Mouse (Mus musculus) c-Kit-negative CD71-positive TER-119-positive erythroid progenitor cells, embryonic 14.5 days (primary cell): ENCODE results near the gene Nkx1-2.

Experiments
- DNase-seq: peaks from one replicate; pipeline ENCODE4 v3.0.0-alpha.2; 2013; ENCODE audit warnings: low read depth, low spot score

The Nkx1-2 gene

DNA sequence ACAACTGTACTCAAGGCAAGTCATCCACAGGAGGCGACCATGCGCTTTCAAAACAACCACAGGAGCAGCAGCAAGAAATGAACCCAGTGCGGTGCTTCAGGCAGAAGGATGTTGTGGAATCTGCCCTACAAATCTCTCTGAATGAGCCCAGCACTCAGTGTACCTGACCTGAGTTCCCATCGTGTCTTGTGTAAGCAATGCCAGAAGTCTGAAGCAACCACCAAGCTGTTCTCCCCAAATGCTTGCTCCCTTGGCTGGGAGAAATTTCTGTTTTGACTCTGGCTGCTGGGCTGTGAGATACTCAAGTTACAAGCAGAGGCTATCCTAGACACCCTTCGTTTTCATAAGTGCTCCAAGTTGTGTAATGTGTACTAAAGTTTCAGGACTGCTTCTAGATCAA is 6.3 kb upstream of the Nkx1-2 start:
- DNase-seq, result no peak

DNA sequence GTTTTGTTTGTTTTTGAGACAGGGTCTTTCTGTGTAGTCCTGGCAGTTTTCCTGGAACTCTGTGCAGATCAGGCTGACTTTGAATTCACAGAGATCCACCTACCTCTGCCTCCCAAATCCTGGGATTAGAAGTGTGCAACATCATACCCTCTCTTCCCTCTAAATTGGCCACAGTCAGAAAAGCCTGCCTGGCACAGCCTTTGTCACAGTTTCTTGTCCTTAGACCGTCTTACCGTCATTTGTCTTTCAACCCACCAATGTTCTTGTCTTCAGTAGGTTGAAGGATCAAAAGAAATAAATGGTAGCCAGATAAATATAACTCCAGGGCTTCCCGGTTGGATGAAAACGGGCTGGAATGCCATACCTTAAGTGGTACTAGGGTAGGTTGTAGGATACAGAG is 5.3 kb upstream of the Nkx1-2 start:
- DNase-seq, result no peak

DNA sequence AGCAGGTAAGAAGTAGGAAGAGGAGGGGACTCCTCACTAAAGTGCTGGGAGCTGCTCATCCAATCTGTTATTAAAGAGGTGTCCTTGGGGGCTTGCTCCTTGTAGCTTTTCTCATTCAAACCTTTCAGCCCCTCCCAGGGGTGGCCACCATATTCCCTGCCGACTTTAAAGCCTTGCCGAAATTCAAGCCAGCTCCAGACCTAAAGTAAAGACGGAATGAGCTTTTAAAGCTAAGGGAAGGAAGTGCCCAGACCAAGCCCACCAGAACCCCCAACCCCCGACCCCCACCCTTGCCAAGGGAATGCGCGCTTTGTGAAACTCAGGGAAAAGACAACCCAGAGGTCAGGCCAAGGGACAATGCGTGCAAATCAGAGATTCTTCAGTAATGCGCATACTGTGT is 1.5 kb upstream of the Nkx1-2 start:
- DNase-seq, result no peak

DNA sequence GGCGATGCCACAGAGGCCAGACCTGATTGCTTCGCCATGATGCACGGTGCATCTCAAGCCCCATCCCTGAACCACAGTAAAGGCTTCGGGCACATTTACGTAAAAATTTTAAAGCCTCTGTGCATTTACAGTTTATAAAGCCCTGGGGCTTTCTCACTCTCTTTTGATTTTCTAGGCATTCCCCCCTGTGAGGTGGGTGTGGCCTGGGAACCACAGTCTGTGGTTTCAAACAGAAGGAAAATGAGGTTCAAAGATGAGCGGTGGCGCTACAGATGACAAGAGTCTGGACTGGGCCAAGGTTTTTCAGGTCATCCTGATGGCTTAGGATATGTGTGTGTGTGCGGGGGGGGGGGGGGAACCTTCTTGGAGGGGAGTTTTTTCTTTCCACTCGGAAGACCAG is 589 bp upstream of the Nkx1-2 start:
- DNase-seq, result no peak

DNA sequence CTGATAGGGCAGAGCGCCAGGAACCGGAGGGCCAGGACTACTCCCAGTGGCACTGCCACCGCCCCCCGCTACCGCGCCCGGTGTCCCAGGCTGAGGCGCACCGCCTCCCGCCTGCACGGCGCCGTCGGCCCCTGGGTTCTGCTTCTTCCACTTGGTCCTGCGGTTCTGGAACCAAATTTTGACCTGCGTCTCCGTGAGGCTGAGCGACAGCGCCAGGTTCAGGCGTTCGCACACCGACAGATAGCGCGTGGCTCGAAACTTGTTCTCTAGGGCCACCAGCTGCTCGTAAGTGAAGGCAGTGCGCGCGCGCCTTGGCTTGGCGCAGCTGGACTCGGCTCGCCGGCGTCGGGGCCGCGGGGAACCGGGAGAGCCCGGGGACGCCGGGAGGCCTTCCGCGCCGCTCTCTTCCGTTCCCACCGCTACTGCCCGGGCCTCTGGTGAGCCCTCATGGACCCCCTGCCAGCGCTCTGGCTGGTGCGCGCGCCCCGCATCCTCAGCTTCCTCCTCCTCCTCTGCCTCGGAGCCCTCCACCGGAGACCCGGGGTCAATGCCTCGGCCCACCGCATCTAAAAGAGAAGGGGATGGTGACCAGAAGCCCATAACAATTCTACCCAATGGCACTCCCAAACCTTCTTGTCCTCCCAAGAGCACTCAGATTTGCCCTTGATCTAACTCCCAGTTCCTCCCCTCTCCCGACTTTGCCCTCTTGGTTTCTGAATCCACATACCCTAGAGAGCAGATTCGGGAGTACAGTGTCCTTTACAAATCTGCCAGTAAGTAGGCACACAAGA is 2.0 kb downstream of the Nkx1-2 start:
- DNase-seq, result no peak

DNA sequence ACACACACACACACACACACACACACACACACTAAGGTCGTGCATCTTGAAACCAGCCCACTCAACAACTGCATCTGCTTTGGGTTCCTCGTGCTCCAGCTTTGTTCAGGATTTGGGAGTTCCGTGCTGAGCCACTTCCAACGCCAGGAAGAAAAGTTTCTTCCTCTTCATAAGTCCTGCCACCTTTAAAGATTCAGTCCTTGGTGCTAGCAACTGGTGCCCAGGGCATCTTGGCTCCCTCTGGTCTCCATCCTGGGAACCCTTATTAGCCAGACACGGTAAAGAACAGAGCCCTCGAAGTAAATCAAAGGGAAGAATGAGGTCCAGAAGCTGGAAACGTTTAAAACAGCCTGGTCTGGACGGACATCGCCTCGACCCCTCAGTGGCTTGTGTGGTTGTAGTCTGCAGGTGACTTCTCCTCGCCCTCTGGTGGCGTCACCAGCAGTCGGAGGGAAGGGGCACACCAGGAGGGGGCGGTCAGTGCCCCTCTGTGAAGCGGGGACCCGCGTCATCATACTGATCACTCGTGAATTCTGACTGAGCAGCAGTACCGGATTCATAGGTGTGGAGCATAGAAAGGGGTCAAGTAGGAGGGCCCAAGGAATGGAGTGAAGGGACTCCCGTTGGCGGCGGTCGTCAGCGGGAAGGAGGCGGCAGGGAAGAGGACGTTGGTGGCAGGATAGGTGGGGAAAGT is 2.7 kb downstream of the Nkx1-2 start:
- no peak for DNase-seq

DNA sequence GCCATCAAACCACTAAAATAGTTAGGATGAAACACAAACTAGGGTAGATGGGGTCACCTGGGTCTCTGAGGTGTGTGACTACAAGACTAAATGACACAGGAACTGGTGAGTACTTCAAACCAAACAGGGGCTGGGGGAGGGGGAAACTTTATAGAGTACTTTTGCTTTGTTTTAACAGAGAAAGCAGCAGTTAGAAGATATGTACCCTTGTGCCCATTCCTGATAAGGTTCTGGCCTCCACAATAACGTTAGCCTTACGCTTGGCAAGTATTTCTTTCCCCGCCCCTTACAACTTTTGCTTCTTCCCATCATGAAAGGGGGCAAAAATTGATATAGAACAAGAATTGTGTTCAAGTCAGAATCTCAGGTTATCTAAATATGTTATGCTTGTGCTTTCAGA is 3.6 kb downstream of the Nkx1-2 start:
- DNase-seq, result no peak

DNA sequence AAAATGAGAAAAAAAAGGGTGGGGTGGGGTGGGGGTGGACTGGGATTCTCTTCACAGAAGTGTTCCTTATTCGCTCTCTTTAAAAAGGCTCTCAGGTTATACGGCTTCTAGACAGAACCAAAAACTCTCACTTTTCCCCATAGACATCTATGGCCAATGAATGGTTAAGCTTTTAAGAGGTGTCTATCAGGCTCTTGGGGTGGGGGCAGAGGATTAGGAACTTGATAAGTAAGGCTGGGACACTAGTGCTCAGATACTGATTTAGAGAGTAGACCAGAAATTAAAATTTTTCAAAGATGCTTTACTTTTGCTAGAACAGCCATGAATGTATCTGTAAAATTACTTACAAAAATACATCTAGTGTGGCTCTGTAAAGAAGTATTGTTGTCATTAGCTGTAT is 5.1 kb downstream of the Nkx1-2 start:
- no peak for DNase-seq

DNA sequence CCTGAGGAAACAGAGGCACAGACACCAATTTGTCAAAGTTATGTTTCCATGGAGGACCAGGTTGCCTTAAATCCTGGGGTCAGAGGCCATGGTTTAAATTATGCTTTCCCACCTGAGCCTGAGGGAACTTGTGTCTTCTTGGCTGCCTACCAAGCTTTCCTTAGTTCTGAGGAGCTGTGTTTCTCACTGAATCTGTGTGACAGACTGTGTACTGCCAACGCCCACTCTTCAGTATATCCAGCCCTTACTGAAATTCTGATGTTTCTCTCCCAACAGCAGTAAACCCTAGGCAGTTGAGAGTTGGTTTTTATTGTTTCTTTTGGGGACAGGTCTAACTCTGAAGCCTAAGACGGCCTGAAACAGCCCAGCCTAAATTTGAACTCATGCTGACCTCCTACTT is 5.7 kb downstream of the Nkx1-2 start:
- DNase-seq, result no peak

DNA sequence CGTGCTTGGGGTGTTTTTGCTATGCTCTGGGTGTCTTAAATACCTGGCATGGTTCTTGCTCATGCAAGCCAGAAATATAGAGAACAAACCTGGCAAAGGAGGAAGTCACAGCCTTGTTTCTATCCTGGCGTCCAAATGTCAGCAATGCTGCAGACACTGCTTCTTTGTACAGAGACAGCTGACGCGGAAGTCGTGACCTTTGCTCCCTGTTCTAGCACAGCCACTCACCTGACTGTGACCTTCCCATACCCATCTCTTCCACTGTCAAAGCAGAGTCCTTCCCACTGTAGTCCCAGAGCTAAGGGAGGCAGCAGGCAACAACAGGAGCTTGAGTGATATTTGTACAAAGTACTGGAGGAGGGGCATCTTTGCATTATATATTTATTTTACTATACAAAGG is 9.8 kb downstream of the Nkx1-2 start:
- no peak for DNase-seq

DNA sequence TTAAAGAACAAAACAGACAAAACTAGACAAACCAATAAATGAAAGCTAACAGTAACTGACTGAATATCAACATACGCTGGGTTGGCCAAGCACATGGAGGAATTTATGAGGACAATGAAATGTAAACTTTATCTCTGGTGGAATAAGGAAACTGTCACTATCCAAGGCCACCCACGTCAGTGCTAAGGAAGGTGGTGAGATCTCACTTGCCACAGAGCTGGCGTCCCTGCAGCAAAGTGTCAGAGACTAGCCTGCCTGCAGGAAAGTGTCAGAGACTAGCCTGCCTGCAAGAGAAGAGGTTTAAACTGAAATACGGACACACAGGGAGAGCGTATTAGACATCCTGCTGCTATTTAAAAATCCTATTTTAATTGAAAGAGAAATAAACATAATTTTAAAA is 12.3 kb downstream of the Nkx1-2 start:
- DNase-seq, result no peak

DNA sequence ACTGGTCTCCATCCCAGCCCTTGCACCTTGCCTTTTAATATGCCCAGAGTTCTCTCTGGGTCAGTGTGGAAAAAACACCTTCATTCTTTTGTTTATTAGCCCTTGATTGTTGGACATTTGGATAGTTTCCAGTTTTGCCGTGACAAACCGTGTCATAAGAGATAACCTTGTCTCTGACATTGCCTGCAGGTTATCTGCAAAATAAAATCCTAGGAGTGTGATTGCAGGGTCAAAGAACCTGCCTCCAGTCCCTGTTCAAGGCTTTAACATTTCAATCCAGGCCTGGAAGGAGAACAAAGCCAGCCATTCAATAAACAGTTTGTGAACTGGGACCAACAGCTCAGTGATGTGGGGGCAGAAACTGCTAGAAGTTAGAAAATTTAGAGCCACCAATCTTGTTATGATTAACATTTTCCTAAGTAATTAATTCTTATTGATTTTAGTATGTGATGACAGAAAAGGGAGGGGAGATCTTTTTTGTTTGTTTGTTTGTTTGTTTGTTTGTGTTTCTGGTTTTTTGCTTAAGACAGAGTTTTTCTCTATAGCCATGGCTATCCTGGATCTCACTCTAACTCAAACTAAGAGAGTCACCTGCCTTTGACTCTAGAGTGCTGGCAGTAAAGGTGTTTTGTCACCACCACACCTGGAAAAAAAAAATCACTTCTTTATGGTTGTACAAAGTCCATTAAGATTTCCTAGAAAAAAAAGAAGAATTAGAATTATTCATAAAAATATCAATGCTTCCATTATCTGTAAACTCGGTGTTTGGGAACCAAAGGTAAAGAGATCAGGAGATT is 13.5 kb downstream of the Nkx1-2 start:
- no peak for DNase-seq

DNA sequence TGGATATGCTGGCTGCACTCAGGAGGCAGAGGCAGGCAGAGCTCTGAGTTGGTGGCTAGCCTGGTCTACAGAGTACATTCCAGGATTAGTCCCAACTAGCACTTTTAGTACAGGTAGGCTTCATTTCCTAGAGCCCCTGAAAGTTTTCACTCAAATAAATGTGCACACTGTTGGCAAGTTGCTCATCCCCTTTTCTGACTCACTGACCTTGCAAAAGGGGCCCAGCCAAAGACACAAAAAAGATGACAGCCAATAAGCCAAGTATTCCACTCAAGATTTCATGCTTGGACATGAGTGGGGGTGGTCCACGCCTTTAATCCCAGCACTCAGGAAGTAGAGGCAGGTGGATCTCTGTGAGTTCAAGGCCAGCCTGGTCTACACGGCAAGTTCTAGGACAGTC is 18.0 kb downstream of the Nkx1-2 start:
- no peak for DNase-seq

DNA sequence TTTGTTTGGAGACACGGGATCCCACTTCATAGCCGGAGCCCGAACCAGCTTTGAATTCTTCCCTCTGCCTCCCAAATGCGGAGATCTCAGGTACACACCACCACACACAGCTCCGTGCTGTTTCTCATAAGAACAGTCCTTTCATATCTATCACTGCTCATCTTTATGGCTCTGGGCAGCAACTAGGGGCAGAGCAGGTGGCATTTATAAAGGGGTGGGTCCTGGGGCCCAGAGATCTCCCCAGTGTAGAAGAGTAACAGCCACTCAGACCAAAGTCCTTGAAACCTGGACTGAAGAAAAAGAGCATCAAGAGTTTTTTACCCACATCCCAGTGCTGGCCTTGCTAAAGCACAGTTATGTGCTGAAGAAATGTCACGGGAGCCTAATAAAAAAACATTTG is 18.9 kb downstream of the Nkx1-2 start:
- no peak for DNase-seq

DNA sequence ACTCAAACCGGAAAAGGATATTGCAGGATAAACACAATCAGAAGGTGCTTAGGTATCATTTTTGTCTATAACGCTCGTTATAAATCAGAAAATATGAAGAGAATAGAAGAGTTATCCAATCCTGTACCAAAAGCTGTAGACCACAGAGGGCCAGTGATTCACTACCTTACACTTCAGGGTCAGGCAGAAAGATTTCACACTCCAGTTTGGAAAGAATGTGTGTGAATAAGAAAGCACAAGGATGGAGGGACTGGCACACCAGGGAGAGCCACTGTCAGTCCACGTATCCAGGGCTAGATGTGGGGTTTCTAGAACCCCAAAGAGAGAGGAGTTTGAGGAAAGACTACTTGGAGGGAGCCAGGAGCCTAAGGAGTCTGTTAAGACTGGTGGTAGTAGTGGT is 22.5 kb downstream of the Nkx1-2 start:
- no peak for DNase-seq

DNA sequence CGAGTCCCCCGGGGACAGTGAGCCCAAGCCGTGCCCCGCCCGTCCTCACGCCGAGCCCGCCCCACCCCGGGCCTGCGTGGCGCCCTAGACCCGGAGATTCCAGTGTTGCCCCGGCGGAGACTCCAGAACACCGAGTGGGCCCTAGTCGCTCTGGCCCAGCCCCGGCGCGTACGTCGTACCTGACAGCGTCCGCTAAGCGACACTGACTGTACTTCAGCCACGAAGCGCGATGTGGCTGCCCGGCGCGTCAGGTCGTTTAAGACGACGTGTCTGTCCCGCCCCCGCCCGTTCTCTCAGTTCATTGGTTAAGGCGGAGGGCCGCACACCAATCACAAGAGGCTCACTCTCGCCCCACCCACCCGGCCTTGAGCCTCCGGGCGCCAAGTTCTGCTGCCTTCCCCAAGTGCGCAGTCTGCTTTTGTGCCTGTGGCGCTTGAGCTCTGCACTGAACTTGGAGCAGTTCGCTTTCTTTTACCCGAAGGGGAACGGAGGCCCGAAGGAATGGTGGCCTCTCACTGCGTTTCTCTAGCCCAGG is 23.3 kb downstream of the Nkx1-2 start, which contains the start of gene Oat:
Gene Oat, minus strand, starts transcription at position 283 of the 535 bp plus-strand sequence.
- peak; percentile 94 for DNase-seq

DNA sequence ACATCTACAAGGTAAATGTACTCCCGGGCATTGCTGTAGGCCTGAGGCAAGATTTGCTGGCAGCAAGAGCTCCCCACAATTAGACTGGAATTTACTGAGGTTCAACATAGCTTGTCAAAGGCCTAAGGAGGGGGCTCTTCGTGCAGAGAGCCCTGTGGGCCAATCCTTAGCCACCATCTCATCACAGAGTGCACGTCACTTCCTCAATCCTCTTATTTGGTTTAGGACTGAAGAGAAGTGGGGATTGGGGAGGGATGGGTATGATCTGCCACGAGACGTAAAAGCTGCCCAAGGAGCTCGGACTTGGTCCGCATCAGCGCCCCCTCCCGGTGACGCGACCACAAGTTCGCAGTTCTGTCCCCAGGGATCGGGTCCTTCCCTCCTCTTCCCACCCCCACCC is 23.8 kb downstream of the Nkx1-2 start:
- DNase-seq, result peak; percentile 71

DNA sequence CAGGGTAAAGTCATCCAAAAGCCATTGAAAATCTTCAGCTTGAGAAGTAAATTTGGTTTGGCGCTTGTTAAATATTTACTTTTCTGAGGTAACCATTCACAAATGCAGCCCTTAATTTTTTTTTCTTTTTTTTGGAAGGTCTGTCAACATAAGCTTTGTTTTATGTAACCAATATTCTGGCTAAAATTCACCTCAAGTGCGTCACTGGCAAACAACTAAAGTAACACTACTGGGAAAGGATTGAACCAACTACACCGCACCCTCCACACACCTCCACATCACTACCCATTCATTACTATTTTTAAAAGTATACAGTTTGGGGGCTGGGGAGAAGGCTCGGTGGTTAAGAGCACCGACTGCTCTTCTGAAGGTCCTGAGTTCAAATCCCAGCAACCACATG is 24.8 kb downstream of the Nkx1-2 start:
- no peak for DNase-seq

DNA sequence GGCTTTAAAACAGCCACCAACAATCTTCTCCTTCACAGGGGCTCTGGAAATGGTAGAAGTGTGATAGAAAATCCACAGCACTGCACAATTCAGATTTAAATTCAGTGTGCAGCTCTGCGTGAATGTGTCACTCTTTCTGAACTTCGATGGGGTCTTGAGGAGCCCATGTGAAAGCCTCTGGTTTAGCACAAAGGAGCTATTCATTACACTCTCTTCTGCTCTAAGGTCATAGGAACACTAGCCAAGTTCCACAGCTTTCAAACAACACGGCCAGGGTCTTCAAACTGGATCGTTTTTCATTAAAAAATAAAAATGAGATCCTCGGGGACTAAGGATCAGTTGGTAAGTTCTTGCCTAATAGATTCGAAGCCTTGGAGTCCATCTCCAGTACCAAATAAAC is 26.2 kb downstream of the Nkx1-2 start:
- DNase-seq, result no peak

DNA sequence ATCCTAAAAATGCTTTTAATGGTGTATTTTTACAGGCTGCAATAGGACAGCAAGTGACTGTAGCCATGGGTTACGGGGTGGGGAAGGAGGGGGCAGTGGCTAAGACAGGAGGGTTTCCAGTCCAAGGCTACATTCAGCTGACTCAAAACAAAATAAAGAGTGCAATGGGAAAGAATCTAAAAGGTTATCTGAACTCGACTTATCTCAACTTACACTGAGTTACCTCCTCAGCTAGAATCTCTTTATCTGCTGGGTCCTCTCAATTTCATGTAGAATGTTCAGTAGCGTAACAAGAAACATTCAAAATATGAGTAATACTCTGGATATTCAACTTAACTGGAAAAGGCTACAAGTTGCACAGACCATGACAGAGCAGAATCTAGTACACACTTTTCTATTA is 26.7 kb downstream of the Nkx1-2 start:
- DNase-seq, result no peak

DNA sequence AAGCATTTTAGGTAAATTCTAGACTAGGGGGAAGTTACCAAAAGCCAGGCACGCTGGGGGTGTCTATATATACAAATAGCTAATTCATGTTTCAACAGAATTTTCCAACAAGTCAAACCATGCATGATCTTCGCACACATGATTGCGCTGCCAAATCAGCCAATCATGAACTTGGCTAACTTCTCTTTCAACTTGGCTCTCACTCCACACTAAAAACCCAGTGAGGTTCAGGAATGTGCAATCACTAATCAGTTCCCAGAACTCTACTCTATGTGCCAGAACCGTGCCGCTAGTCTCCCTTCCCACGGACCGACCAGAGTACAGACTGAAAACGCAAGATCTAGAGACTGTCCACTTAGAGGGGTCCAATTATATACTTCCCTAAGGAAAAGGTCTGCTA is 28.0 kb downstream of the Nkx1-2 start:
- no peak for DNase-seq

DNA sequence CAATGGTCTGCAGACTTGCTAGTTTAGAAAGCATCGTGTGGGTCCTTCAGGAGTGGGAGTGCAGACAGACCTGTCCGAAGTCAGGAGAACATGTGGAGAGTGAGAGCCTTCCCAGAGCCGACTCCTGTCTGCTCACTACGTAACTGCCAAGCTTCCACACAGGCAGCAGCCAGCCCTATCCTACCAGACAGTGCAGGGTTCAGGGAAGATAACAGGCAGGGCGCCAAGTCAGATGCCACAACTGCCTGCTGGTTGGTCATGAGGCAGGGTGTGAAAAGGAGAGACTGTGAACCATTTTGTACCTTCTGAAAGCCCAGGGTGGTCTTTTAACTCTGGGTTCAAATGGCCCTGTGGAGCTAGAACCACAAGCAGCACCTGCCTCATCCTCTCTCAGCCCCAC is 29.4 kb downstream of the Nkx1-2 start:
- DNase-seq, result no peak
